Mouse (Mus musculus): ENCODE measurements around the gene Gclm.

DNA sequence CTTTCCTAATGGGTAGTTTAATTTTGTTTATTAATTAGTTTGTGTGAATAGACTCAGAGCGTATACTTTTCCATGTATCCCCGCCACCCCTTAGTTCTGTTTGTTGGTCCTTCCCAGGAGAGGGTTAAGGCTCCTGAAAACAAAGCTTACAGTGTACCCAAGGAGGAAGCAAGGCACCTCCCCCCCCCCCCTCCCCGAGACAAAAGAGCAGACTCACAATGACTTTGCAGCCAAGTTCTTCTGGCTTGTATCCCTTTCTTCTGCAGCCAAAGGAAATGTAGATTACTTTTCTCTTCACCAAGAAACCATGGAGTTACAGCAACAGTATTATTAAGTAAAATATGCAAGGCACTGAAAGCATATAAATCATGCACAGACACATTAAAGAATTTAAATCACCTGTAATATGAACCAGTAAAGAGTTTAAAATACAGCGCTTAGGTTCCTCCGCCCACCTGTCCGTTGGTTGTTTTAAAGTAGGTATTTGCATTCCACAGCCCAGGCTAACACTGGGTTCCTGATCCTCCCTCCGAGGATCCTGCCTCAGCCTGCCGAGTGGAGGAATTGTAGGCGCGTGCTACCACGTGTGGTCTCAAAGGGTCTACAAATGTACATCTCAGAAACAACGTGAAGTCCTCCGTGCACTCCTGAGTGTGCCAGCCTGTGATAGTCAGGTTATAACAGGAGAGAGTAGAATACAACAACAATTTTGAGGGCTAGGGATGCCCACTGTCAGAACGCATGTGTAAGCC lies 1.8 kb upstream of the Gclm start:
- TF ChIP-seq CTCF (IDR thresholded peaks at IDR 0.05; ENCODE audit: low read depth, low read length) (no peak), POLR2A (IDR thresholded peaks at IDR 0.05; ENCODE audit: borderline replicate concordance, low read depth, low read length) (no peak)
